Mouse (Mus musculus) gonadal fat pad, adult 2 months (tissue): ENCODE measurements around the gene Armc2. TPM values are rescaled to one million over a fixed set of nuclear protein-coding genes. Genes with fewer than 3 reads are reported as not detected.

Source experiments
- DNase-seq: peaks from one replicate; pipeline ENCODE4 v3.0.0-alpha.2; 2012; ENCODE audit warnings: low read depth
- polyA plus RNA-seq: library from polyadenylated mRNA; depleted of rRNA; stranded (reverse); fragments of >200 nt; gene quantifications from 2 replicates; pipeline ENCODE4 v1.2.3, GENCODE M21; 2012

The Armc2 gene
- polyA plus RNA-seq, 1 experiment = 1.3 TPM

GRCm38 (mm10) chr10:41907950-41908349 is 110.3 kb downstream of the Armc2 start:
- no peak for DNase-seq

GRCm38 (mm10) chr10:41907473-41907872 is 110.8 kb downstream of the Armc2 start:
- no peak for DNase-seq

- DNase-seq = no peak
Observed at GRCm38 (mm10) chr10:41901864-41902263, 116.4 kb downstream of the Armc2 start.

- no peak for DNase-seq
Observed at GRCm38 (mm10) chr10:41901456-41901855, 116.8 kb downstream of the Armc2 start.

GRCm38 (mm10) chr10:41896865-41897264 is 121.4 kb downstream of the Armc2 start:
- DNase-seq = no peak

- no peak for DNase-seq
Observed at GRCm38 (mm10) chr10:41896425-41896824, 121.8 kb downstream of the Armc2 start.

- peak; percentile 98 for DNase-seq
Observed at GRCm38 (mm10) chr10:41893433-41894411, 124.5 kb downstream of the Armc2 start.

- no peak for DNase-seq
Observed at GRCm38 (mm10) chr10:41891312-41891711, 126.9 kb downstream of the Armc2 start.

- peak; percentile 88 for DNase-seq
Observed at GRCm38 (mm10) chr10:41890537-41890936, 127.7 kb downstream of the Armc2 start.

GRCm38 (mm10) chr10:41889566-41889965 is 128.7 kb downstream of the Armc2 start:
- no peak for DNase-seq

GRCm38 (mm10) chr10:41888365-41888941 is 129.8 kb downstream of the Armc2 start:
- no peak for DNase-seq

GRCm38 (mm10) chr10:41887080-41887821 is 131.0 kb downstream of the Armc2 start:
- DNase-seq = no peak

- DNase-seq = no peak
Observed at GRCm38 (mm10) chr10:41883741-41884575, 134.3 kb downstream of the Armc2 start.

- peak; percentile 81 for DNase-seq
Observed at GRCm38 (mm10) chr10:41881438-41881837, 136.8 kb downstream of the Armc2 start.

- DNase-seq = no peak
Observed at GRCm38 (mm10) chr10:41880777-41881176, 137.5 kb downstream of the Armc2 start.

GRCm38 (mm10) chr10:41880206-41880605 is 138.0 kb downstream of the Armc2 start:
- no peak for DNase-seq

- DNase-seq = no peak
Observed at GRCm38 (mm10) chr10:41879675-41880074, 138.6 kb downstream of the Armc2 start.

- no peak for DNase-seq
Observed at GRCm38 (mm10) chr10:41878344-41878743, 139.9 kb downstream of the Armc2 start.

- DNase-seq = no peak
Observed at GRCm38 (mm10) chr10:41875624-41876023, 142.6 kb downstream of the Armc2 start.

- no peak for DNase-seq
Observed at GRCm38 (mm10) chr10:41871564-41871963, 146.7 kb downstream of the Armc2 start.

GRCm38 (mm10) chr10:41870101-41870500 is 148.1 kb downstream of the Armc2 start:
- DNase-seq = no peak
